Mouse (Mus musculus) embryonic facial prominence, embryonic 10.5 days (tissue): ENCODE measurements at regions not wholly inside any gene's neighbourhood (a gene's known extent, or its start where the extent isn't known, plus 50 kb on each side); places are given as distances from the start of the nearest gene placed in this dataset.
"Not testable (repeated sequence)": the region's sequence is repeated elsewhere in the genome, so short reads cannot be mapped to it uniquely, and the experiment has no call there.

Experiments used
- DNase-seq: peaks from one replicate; pipeline ENCODE4 v3.0.0-alpha.2; 2017; ENCODE audit warnings: low spot score
- H3K27ac ChIP-seq: fragments of 300-500 bp; sonication (generic); replicated peaks from 2 replicates; pipeline ENCODE4 v1.5.1; 2016; ENCODE audit warnings: mild to moderate bottlenecking
- H3K27me3 ChIP-seq: fragments of 300-500 bp; sonication (generic); replicated peaks from 2 replicates; pipeline ENCODE4 v1.6.1; 2016; ENCODE audit warnings: low read depth, mild to moderate bottlenecking; ENCODE audit not compliant: poor library complexity, severe bottlenecking
- H3K36me3 ChIP-seq: fragments of 300-500 bp; sonication (generic); replicated peaks from 2 replicates; pipeline ENCODE4 v1.6.1; 2016; ENCODE audit warnings: mild to moderate bottlenecking, moderate library complexity
- H3K4me1 ChIP-seq: fragments of 300-500 bp; sonication (generic); 2 replicates; pipeline ENCODE4 v1.6.1; 2016
- H3K4me3 ChIP-seq: fragments of 300-500 bp; sonication (generic); 2 replicates; pipeline ENCODE4 v1.5.1; 2016; ENCODE audit warnings: mild to moderate bottlenecking, moderate library complexity
- H3K9me3 ChIP-seq: fragments of 300-500 bp; sonication (generic); 2 replicates; pipeline ENCODE4 v1.6.1; 2016; ENCODE audit warnings: mild to moderate bottlenecking
- WGBS: fragments of 180-500 bp; shearing (Covaris S2); methylation state at CpG from one replicate; pipeline ENCODE4 v1.1.7; 2016; 5-methylcytosine and 5-hydroxymethylcytosine counted together

DNA sequence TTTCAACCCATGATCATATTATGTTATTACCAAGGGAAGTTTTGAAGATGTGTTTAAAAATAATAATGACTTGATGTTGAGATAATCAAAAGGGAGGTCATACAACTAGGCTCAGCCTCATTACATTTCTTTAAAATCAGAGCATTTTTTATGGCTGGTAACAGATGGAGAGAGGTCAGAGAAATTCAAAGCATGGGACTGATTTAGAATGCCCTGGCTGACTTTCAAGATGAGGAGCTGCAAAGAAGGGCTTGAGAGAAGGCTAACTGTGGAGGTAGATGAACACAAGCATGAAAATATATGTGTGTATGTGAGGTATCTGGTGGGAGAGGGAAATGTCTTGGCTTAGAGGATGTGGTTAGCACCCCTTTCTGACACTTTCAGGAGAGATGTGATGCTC, 502.6 kb upstream of the Gdi2 start:
- not testable (repeated sequence) for H3K4me3 ChIP-seq, H3K27ac ChIP-seq

DNA sequence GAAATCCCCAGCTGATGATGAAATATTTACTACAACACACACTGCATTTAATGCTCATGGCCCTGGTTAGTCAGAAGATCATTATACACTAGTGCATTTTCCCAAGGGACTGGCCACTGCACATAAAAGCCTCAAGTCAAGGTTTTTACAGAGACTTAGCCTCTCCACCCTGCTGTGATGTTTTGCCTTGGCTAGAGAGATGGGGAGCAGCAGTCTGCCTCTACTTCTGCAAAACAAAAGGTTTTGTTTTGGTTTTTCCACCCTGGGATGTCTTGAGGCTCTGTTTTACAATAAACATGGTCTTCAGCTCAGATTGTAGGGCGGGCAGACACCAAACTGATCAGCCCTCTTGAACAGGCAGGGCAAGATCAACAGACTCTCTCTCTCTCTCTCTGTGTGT, 500.9 kb upstream of the Gdi2 start:
- peak; percentile 9 for DNase-seq
- H3K4me3 ChIP-seq, H3K4me1 ChIP-seq, H3K27me3 ChIP-seq, H3K36me3 ChIP-seq, H3K27ac ChIP-seq: not testable (repeated sequence)
- H3K9me3 ChIP-seq: peaks cover 14% of the 10 kb centered on the region
- whole genome bisulfite sequencing: 20% methylated on average over 1 of the region's 1 CpGs

More for the DNA sequence above, 502.6 kb upstream of the Gdi2 start:
- H3K36me3 ChIP-seq, H3K4me1 ChIP-seq, DNase-seq, H3K27me3 ChIP-seq: not testable (repeated sequence)
- peaks cover 14% of the 10 kb centered on the region for H3K9me3 ChIP-seq

DNA sequence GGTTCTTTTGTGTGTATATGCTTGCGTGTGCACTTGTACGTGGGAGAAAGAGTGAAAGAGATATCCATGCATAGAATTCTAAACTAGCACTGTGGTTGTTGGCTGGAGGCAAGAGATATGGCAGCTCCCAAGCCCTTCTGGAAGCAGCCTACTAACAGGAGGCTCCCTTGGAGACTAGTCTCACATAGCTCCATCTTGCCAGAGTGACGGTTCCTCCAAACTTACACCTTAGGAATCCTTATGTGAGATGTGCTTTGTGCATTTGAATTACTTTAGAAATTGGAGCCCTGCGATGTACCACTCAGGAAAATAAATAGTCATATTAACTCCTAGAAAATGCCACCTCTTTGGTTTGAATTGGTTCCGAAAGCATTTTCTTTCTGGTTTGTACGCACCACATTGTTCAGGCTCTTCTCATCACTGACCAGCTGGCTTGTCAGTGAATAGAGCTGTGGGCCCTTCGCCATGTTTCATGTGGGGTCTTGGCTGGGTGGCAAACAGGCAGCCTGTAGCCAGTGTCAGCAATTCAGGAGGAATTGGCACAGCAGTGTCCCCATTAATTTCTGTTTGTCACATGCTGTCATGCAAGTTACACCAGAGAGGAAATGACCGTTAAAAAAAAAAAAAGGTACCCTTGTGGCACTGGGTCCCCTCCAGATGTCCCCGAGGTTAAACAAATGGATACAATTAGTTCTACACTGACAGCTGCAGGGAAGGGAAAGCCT, 491.3 kb upstream of the Gdi2 start:
- H3K4me1 ChIP-seq, DNase-seq, H3K36me3 ChIP-seq, H3K4me3 ChIP-seq, H3K9me3 ChIP-seq, H3K27ac ChIP-seq, H3K27me3 ChIP-seq: not testable (repeated sequence)
- 81% methylated on average over 9 of the region's 9 CpGs for WGBS

GRCm38 (mm10) chr13:3083480-3083879, 454.4 kb upstream of the Gdi2 start:
- H3K9me3 ChIP-seq, DNase-seq, H3K27ac ChIP-seq, H3K36me3 ChIP-seq, H3K4me1 ChIP-seq, H3K4me3 ChIP-seq, H3K27me3 ChIP-seq: not testable (repeated sequence)
- 82% methylated on average over 3 of the region's 3 CpGs for WGBS

DNA sequence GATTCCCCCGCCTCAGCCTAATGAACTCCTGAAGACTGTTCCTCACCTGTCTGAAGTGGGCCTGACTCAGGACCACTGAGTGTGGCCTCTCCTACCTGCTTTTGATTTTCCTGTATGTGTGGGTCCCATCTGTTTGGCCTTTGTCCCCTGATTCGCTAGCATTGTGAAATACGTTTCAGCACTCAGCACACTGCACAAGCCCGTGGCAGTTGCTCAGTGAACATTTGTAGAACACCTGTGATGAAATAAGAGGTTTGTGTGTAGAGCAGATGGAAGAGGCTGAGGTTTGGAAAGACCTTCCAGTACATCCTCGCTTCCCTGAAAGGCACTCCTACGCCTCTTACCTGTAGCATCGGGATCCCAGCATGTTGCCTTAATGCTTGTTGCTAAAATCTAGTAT, 447.9 kb upstream of the Gdi2 start:
- not testable (repeated sequence) for H3K4me1 ChIP-seq, H3K27me3 ChIP-seq, DNase-seq, H3K4me3 ChIP-seq, H3K27ac ChIP-seq, H3K36me3 ChIP-seq, H3K9me3 ChIP-seq
- WGBS: 89% methylated on average over 7 of the region's 7 CpGs

- H3K27me3 ChIP-seq, DNase-seq, H3K36me3 ChIP-seq, H3K27ac ChIP-seq, H3K4me3 ChIP-seq, H3K4me1 ChIP-seq, H3K9me3 ChIP-seq: not testable (repeated sequence)
- 28% methylated on average over 2 of the region's 2 CpGs for WGBS
Observed at GRCm38 (mm10) chr13:3106543-3106942, 431.3 kb upstream of the Gdi2 start.

GRCm38 (mm10) chr13:3128150-3128549, 409.7 kb upstream of the Gdi2 start:
- H3K9me3 ChIP-seq, H3K4me1 ChIP-seq, H3K27ac ChIP-seq, H3K4me3 ChIP-seq, DNase-seq, H3K27me3 ChIP-seq, H3K36me3 ChIP-seq: not testable (repeated sequence)
- WGBS: 24% methylated on average over 4 of the region's 4 CpGs

GRCm38 (mm10) chr13:3137281-3137680, 400.6 kb upstream of the Gdi2 start:
- not testable (repeated sequence) for DNase-seq, H3K27me3 ChIP-seq, H3K27ac ChIP-seq, H3K36me3 ChIP-seq, H3K4me1 ChIP-seq, H3K4me3 ChIP-seq
- peaks cover 26% of the 10 kb centered on the region for H3K9me3 ChIP-seq
- 71% methylated on average over 2 of the region's 2 CpGs for WGBS

DNA sequence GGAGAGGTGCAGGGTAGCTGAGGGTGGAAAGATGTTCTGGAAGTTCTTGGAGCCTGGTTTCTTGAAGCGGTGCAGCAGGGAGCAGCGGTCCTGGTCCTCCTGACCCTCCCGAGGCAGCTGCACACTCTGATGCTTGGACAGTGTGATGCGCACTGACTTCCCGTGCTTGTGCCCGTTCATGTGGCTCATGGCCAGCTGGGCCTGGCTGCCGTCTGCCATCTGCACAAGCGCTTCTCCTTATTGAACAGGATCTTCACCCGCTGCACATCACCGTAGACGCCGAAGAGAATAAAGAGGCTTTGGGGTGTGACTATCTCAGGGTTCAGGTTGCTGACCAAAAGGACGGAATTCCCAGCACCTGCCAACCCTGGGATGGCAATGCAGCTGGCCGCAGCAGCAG, 399.2 kb upstream of the Gdi2 start:
- Histone ChIP-seq H3K27ac (no peak overlapping the region), H3K4me1 (no peaks in the 10 kb centered on the region), H3K36me3 (no peaks in the 10 kb centered on the region), H3K9me3 (peaks cover 26% of the 10 kb centered on the region), H3K4me3 (no peak overlapping the region), H3K27me3 (no peaks in the 10 kb centered on the region)
- WGBS: 93% methylated on average over 14 of the region's 14 CpGs
- DNase-seq: no peak

DNA sequence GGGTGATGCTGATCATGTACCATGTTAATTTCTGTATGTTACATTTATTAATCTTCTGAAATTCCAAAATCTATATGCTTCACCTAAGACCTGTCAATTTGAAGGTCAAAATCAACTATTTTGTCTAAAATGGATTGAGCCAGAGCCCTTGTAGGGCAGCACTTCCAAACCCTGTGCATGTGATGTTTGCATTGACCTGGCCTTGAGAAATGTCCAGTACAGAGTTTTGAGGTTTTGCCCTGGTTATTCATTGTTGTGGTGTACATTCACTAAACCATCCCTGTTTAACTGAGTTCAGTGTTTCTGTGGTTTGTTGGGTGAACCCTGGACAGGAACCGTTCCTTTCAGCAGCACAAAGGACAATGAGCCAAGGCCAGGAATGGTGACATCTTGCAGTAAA, 392.4 kb upstream of the Gdi2 start:
- not testable (repeated sequence) for H3K27ac ChIP-seq, H3K4me3 ChIP-seq, H3K27me3 ChIP-seq, H3K36me3 ChIP-seq, DNase-seq, H3K4me1 ChIP-seq
- peaks cover 26% of the 10 kb centered on the region; the same call in 1 of the 2 replicates for H3K9me3 ChIP-seq
- 81% methylated on average over 1 of the region's 1 CpGs for WGBS
